In the genomic region with DNA sequence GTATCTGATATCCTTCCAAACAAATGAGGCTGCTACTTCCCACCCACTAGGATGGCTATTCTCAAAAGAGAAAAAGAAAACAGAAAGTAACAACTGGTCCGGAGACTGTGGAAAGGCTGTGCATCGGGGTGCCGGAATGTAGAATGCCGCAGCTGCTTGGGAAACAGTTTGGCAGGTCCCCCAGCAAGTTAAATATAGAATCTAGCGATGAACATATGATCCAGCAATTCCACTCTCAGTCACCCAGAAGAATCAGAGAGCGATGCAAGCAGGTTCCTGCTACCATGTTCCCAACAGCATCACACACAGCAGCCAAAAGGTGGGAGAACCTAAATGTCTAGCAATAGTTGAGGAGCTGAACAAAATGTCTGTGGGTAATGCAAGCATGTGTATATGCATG, we compare ENCODE assay signal across 11 mouse cellular contexts.
DNase-seq lines count a peak whose midpoint lies in the region; ATAC-seq lines count a peak whose summit lies in the region.
"Had no signal": no experiment of that assay in that cellular context is flagged by ENCODE, and none has a peak within 500 bp of the region (broad histone marks: within the 10 kb centered on the region; RNA-seq: fewer than 3 reads in every experiment).

No protein-coding gene starts in this region.

- no peak overlapping the region; the same call in 1 of the 2 replicates for H3K4me2 ChIP-seq in lung, embryonic 15.5 days
- H3K4me2 ChIP-seq in heart, embryonic 13.5 days, result peak overlapping the region; percentile 56
- H3K4me2 ChIP-seq: liver, embryonic 12.5 days; stomach, embryonic 15.5 days had no signal

- peaks cover 22% of the 10 kb centered on the region for H3K4me1 ChIP-seq in lung, embryonic 15.5 days
- peaks cover 39% of the 10 kb centered on the region for H3K4me1 ChIP-seq in heart, embryonic 13.5 days

- H3K9me3 ChIP-seq in lung, embryonic 15.5 days, result no peaks in the 10 kb centered on the region
- no peaks in the 10 kb centered on the region for H3K9me3 ChIP-seq in heart, embryonic 13.5 days
- H3K9me3 ChIP-seq: forebrain, embryonic 10.5 days; liver, embryonic 12.5 days; stomach, embryonic 15.5 days had no signal

- H3K27ac ChIP-seq in lung, embryonic 15.5 days, result 0 out of 2 replicates have a peak overlapping the region, but pooled peaks have one; percentile 13
- H3K27ac ChIP-seq in heart, embryonic 13.5 days (replicated peaks), result peak overlapping the region; percentile 40
- H3K27ac ChIP-seq: forebrain, embryonic 10.5 days; liver, embryonic 12.5 days; stomach, embryonic 15.5 days had no signal

- no peak for DNase-seq in frontal cortex, postnatal 10 days (ENCODE audit: low spot score in 2 of 2)
- no peak for DNase-seq in lung, postnatal 10 days
- peak; percentile 56 for DNase-seq in right cerebral cortex, postnatal 25 days

- no peak overlapping the region for H3K9ac ChIP-seq in lung, embryonic 15.5 days
- peak overlapping the region; percentile 15; the same call in 1 of the 2 replicates for H3K9ac ChIP-seq in heart, embryonic 13.5 days
- H3K9ac ChIP-seq: liver, embryonic 12.5 days; stomach, embryonic 15.5 days had no signal

- 56% methylated on average over 6 of the region's 6 CpGs for WGBS in lung, embryonic 15.5 days
- 21% methylated on average over 6 of the region's 6 CpGs for WGBS in heart, embryonic 13.5 days

- H3K27me3 ChIP-seq in lung, embryonic 15.5 days, result no peaks in the 10 kb centered on the region
- H3K27me3 ChIP-seq in heart, embryonic 13.5 days (replicated peaks), result no peaks in the 10 kb centered on the region
- H3K27me3 ChIP-seq: liver, embryonic 12.5 days; stomach, embryonic 15.5 days had no signal

- H3K36me3 ChIP-seq in lung, embryonic 15.5 days, result no peaks in the 10 kb centered on the region
- no peaks in the 10 kb centered on the region for H3K36me3 ChIP-seq in heart, embryonic 13.5 days
- H3K36me3 ChIP-seq: forebrain, embryonic 10.5 days; liver, embryonic 12.5 days; stomach, embryonic 15.5 days had no signal

- no peak overlapping the region for H3K4me3 ChIP-seq in lung, embryonic 15.5 days
- H3K4me3 ChIP-seq in heart, embryonic 13.5 days, result peak overlapping the region; percentile 29
- H3K4me3 ChIP-seq: forebrain, embryonic 10.5 days; liver, embryonic 12.5 days; stomach, embryonic 15.5 days had no signal

- ATAC-seq in frontal cortex, adult (ENCODE audit: low TSS enrichment), result peak; percentile 78
- ATAC-seq in lung, embryonic 15.5 days (ENCODE audit: borderline replicate concordance, extremely low read depth, low FRiP score, low TSS enrichment), result no peak
- no peak for ATAC-seq in heart, embryonic 13.5 days (ENCODE audit: extremely low read depth, insufficient number of reproducible peaks, low FRiP score, low TSS enrichment)
- ATAC-seq in CD4-positive, CD25-positive, alpha-beta regulatory T cell, adult 4 months, result no peak
- no peak for ATAC-seq in inflammation-experienced regulatory T-cells, adult 6 months
- ATAC-seq: liver, embryonic 12.5 days had no signal
